Mouse (Mus musculus): ENCODE measurements around the gene Gstp3.
A peak's percentile ranks its signal among the peaks of the same experiment; 100 is the strongest.

The Gstp3 gene

DNA sequence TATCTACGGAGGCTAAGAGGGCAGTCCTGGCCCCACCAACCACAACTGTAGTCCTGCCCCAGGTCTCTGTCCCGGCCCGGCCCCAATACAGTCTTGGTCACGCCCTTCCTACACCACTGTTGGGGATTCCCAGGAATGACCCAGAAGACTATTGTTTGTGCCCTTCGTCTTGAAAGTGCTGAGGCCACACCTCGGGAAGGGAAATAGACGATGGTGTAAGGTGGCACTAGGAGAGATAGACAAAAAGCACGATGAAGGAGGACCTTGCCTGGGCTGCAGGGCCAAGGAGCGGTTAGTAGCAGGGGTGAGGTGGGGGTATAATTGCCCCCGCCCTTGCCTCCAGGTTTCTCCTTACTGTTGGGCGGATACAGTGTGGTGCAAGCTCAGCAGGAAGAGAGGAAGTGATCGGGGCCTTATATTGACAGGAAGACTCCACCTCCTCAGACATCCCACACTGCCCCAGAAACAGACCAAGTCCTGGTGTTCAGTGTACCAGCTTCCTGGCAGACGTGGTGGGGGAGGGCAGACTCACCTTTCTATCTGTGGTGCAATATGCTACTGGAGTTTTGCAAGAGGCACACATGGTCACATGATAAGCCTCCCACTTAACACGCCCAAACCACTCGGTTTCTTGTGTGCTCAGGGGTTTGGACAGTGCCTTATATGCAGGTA is at the start of gene Gstp3:
Gene Gstp3 (minus strand): TSS at position 501 of the 672 bp plus-strand sequence.
- DNase-seq (ENCODE audit: low read depth), result no peak

DNA sequence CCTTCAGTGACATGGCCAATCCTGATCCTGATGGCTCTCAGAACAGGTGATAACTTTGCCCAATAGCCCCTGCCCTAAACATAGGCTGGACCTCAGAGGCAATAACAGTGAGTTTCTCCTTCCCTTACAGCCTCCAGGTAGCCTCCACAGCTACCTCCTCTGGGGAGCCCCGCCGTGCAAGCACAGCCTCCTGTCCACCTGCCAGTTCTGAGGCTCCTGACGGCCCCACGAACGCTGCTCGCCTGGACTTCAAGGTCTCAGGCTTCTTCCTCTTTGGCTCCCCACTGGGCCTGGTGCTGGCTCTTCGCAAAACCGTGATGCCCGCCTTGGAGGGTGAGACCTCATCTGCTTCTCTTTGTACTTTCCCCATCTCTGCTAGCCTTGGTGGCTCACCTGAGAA is 49.2 kb upstream of the Gstp3 start:
- no peak for DNase-seq (ENCODE audit: low read depth)

DNA sequence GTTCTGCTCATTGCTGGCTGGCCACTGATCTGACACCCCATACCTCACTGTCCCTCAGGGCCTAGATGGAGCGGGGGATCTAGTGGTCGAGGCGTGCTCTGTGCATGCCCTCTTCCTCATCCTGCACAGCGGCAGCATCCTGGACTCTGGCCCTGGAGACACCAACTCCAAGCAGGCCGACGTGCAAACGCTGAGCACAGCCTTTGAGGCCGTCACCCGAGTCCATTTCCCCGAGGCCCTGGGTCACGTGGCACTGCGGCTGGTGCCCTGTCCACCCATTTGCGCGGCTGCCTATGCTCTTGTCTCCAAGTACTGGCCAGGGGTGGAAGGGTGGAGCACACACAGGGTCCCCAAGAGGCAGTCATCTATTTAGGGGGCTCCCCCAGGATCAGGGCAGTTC is 47.3 kb upstream of the Gstp3 start:
- DNase-seq (ENCODE audit: low read depth), result no peak

DNA sequence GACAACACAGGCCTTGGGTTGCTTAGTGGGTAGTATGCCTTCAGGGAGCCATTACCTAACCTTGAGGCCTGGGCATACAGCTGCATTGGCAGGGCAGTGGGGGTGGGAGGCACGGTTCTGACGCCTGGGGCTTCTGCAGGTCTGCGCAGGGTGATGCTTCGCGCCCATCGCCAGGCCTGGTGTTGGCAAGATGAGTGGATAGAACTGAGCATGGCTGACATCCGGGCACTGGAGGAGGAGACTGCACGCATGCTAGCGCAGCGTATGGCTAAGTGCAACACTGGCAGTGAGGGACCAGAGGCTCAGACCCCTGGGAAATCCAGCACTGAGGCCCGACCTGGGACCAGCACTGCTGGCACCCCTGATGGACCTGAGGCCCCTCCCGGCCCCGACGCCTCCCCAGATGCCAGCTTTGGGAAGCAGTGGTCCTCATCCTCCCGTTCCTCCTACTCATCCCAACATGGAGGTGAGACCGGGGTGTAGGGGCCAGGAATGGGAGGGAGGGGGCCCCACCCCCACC is 45.4 kb upstream of the Gstp3 start:
- no peak for DNase-seq (ENCODE audit: low read depth)

GRCm38 (mm10) chr19:4103792-4104191 is 44.4 kb upstream of the Gstp3 start:
- DNase-seq (ENCODE audit: low read depth), result no peak

DNA sequence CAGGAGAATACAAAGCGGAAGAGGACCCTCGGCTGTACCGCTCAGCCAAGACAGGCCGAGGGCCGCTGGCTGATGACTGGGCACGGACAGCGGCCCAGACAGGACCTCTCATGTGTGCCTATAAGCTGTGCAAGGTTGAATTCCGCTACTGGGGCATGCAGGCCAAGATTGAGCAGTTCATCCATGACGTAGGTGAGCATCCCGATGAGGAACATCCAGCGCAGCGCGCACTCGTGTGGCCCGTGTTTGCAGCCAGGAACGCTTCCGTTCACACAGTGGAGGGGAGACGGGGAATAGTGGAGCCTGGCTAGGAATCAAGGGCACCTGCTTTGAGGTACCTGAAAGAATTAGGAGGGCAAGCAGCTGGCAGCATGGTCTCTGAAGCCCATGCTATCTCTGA is 43.9 kb upstream of the Gstp3 start:
- no peak for DNase-seq (ENCODE audit: low read depth)

DNA sequence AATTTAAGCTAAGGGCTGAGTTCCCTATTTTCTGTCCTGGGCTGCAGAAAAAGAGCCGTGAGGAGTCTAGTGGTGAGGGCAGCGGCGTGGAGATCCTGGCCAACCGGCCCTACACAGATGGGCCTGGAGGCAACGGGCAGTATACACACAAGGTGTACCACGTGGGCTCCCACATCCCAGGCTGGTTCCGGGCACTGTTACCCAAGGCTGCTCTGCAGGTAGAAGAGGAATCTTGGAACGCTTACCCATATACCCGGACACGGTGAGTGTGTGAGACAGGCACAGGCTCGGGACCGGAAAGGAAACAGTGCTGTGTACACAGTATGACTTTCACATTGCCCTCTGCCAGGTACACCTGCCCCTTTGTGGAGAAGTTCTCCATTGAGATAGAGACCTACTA is 43.3 kb upstream of the Gstp3 start:
- DNase-seq (ENCODE audit: low read depth), result no peak

GRCm38 (mm10) chr19:4102049-4102448 is 42.7 kb upstream of the Gstp3 start:
- DNase-seq (ENCODE audit: low read depth), result no peak

GRCm38 (mm10) chr19:4101466-4101865 is 42.1 kb upstream of the Gstp3 start:
- no peak for DNase-seq (ENCODE audit: low read depth)

GRCm38 (mm10) chr19:4100718-4101261 is 41.4 kb upstream of the Gstp3 start:
- DNase-seq (ENCODE audit: low read depth), result no peak

DNA sequence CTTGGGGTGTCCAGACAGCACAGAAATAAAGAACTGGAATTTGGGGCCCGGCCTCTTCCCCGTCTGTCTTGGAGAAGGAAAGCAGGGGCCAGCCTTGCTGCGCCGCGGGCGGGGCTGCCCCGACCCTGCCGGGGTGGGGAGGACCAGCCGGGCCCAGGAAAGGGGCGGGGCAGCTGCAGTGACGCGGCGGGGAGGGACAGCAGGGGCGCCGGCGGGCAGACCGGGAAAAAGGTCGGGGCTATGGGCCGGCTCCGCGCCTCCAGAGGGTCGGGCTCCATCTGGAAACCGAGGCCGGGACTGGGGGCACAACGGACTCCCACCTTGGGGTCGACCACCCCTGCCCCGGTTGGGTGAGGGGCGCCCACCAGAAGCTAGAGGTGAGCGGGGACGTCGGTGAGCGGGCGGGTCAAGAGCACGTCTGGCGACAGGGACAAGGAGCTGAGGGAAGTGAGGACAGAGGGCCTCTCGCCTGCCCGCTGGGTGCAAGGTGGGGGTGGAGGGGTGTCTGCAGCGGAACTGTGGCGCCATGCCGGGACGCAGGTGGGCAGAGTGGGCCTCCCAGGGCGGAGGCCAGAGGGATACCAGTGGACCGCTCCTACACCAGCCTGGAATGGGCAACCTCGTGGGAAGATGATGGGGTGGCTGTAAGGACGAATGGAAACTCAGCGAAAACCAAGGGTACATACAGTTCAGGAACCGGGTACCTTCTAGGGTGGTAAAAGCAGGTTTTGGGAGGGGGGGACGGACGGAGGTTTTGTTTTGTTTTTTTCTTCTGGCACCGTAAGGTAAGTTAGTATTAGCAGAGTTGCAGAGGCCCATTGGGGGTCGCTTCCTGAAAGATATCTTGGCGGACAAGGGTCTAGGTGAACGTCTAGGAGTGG is 40.7 kb upstream of the Gstp3 start, which contains the start of gene Pitpnm1:
Gene Pitpnm1 (plus strand): TSS at position 162 of the 881 bp plus-strand sequence.
- DNase-seq (ENCODE audit: low read depth), result peak; percentile 89

DNA sequence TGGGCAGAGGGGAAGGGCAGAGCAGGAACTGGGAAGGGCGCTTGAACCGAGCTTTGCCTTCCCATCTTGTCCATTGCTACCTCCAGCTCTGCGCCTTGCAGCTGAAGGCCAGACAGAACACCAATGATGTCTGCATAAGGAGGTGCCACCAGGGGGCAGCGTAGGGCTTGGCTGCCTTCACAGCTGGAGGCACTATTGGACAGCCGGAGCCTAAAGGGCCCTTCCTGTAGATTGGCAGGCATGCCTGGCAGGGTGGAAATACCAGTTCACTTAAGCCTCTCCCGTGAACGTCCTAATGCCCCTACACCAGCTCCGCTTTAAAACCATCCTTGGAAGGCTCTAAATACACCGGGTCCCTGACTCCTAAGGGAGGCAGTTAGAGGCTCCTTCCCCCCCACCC is 39.7 kb upstream of the Gstp3 start:
- DNase-seq (ENCODE audit: low read depth), result peak; percentile 99

GRCm38 (mm10) chr19:4098426-4098825 is 39.1 kb upstream of the Gstp3 start:
- no peak for DNase-seq (ENCODE audit: low read depth)

- DNase-seq (ENCODE audit: low read depth), result peak; percentile 94
Observed at GRCm38 (mm10) chr19:4097441-4097825, 38.1 kb upstream of the Gstp3 start.

DNA sequence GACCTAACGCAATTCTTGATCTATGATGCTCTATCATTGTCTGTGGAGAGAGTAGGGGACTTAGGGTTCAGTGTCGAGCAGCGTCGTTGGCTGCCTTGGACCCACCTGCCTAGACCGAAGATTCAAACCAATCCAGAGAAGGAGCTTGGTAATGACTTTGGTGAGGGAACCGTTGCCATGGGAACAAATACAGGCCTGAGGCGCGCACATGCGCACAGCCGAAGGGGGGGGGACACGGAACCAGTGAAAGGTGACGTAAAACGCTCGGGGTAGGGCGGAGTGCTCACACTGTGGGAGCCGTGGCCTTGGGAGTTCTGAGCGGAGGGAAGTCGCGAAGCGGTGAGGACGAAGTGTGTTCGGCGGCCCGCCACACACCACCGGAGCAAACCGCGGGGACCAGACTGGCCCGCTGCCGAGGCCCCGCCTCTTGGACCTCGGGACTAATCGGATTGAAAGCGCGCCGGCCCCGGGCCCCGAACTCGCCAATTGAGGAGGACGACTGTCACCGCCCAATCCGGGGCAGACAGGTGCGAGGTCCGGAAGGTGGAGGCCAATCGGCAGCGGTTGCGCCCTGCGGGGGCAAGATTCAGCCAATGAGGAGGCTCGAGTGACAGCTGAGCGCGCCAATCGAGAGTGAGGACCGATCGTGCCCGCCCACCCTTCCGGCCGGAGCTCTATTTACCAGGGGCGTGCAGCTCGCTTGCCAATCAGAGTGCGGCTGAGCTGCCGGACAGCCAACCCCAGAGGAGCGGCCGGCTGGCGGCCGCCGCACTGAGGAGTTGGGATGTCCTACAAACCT is 37.5 kb upstream of the Gstp3 start, which contains the start of gene Cdk2ap2:
Gene Cdk2ap2 (plus strand): TSS at position 541 of the 799 bp plus-strand sequence.
- peak; percentile 100 for DNase-seq (ENCODE audit: low read depth)

- DNase-seq (ENCODE audit: low read depth), result no peak
Observed at GRCm38 (mm10) chr19:4095802-4096201, 36.4 kb upstream of the Gstp3 start.

- DNase-seq (ENCODE audit: low read depth), result peak; percentile 51
Observed at GRCm38 (mm10) chr19:4094774-4095303, 35.5 kb upstream of the Gstp3 start.

GRCm38 (mm10) chr19:4094348-4094747 is 35.0 kb upstream of the Gstp3 start:
- peak; percentile 38 for DNase-seq (ENCODE audit: low read depth)

- no peak for DNase-seq (ENCODE audit: low read depth)
Observed at GRCm38 (mm10) chr19:4093772-4094171, 34.4 kb upstream of the Gstp3 start.

DNA sequence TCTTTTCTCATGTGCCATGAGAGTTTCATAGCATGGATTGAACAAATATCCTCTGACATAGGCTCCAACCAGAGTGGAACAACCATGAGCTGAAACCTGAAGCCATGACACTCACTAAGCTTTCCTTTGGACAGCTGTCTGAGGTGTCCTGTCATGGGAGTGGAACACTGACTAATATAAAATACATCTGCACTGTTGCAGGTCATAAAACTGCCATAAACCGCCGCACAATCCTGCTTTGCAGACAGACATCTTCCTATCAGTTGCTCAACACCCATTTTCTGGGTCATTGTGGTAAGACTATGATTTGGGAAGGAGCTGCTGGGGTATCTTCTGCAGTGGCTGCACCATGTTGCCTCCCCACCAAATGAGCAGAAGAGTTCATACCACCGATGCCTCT is 33.4 kb upstream of the Gstp3 start:
- no peak for DNase-seq (ENCODE audit: low read depth)

- DNase-seq (ENCODE audit: low read depth), result peak; percentile 49
Observed at GRCm38 (mm10) chr19:4091383-4091782, 32.0 kb upstream of the Gstp3 start.

GRCm38 (mm10) chr19:4090446-4090845 is 31.1 kb upstream of the Gstp3 start:
- DNase-seq (ENCODE audit: low read depth), result peak; percentile 36

All from NIH3T3 (cell line).